Mouse (Mus musculus) brain, embryonic 14.5 days (tissue): ENCODE data around the gene Il4ra.

Source experiments
- CTCF ChIP-seq: fragments of 200-500 bp; IDR thresholded peaks from 2 replicates; pipeline ENCODE4 v1.5.1; 2012; ENCODE audit warnings: inconsistent platforms, mild to moderate bottlenecking, moderate library complexity, borderline replicate concordance; ENCODE audit not compliant: insufficient read depth, insufficient read length; ENCODE audit errors: extremely low read depth
- POLR2A ChIP-seq: fragments of 200-500 bp; IDR thresholded peaks from 2 replicates; pipeline ENCODE4 v1.6.1; 2012; ENCODE audit warnings: mild to moderate bottlenecking, inconsistent platforms, borderline replicate concordance; ENCODE audit not compliant: poor library complexity, insufficient read depth, insufficient read length, severe bottlenecking; ENCODE audit errors: extremely low read depth

DNA sequence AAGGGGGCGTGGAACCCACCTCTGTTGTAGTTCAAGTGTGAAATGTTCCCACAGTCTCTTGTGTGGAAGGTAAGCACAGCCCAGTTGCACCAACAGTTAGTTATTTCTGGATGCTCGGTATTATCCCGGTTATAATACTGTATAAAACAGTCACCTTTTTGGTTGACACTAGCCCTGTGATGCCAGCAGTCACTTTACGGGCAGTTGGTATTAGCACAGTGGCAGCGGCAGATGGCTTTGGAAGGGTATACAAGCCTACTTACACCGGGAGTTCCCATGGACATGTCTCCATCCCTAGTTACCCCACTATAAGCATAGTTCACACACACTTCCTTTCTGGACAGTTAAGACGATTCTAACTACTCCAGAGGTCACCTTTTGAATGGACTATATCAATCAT lies 6.6 kb upstream of the Il4ra start:
- TF ChIP-seq CTCF (no peak), POLR2A (no peak)
